Mouse (Mus musculus) kidney, embryonic 16.5 days (tissue): Measurements from ENCODE around the gene Ralgps1. TPM values are rescaled to one million over a fixed set of nuclear protein-coding genes. Genes with fewer than 3 reads are reported as not detected.
A peak's percentile ranks its signal among the peaks of the same experiment; 100 is the strongest.
"Not testable (repeated sequence)": the region's sequence is repeated elsewhere in the genome, so short reads cannot be mapped to it uniquely, and the experiment has no call there.

Experiments used
- ATAC-seq: fragments of 200-750 bp; cut with Nextera tagmentation; 2 replicates; pipeline ENCODE4 v1.8.0; 2017; ENCODE audit warnings: moderate TSS enrichment; ENCODE audit not compliant: low FRiP score, low TSS enrichment
- H3K27ac ChIP-seq: fragments of 300-500 bp; sonication (generic); 2 replicates; pipeline ENCODE4 v1.5.1; 2014; ENCODE audit warnings: low read length
- H3K27me3 ChIP-seq: fragments of 300-500 bp; sonication (generic); 2 replicates; pipeline ENCODE4 v1.6.1; 2014; ENCODE audit warnings: low read length, control low read depth, mixed read lengths; ENCODE audit not compliant: insufficient read depth
- H3K36me3 ChIP-seq: fragments of 300-500 bp; sonication (generic); 2 replicates; pipeline ENCODE4 v1.6.1; 2014; ENCODE audit warnings: low read length, control low read depth, mixed read lengths; ENCODE audit not compliant: insufficient read depth
- H3K4me1 ChIP-seq: fragments of 300-500 bp; sonication (generic); 2 replicates; pipeline ENCODE4 v1.6.1; 2014; ENCODE audit warnings: low read length, control low read depth, mixed read lengths; ENCODE audit not compliant: insufficient read depth
- H3K4me2 ChIP-seq: fragments of 300-500 bp; sonication (generic); replicated peaks from 2 replicates; pipeline ENCODE4 v1.6.1; 2014; ENCODE audit warnings: low read depth, low read length
- H3K4me3 ChIP-seq: fragments of 300-500 bp; sonication (generic); 2 replicates; pipeline ENCODE4 v1.5.1; 2014; ENCODE audit warnings: mild to moderate bottlenecking, low read length
- H3K9ac ChIP-seq: fragments of 300-500 bp; sonication (generic); replicated peaks from 2 replicates; pipeline ENCODE4 v1.6.1; 2014; ENCODE audit warnings: low read length
- H3K9me3 ChIP-seq: fragments of 300-500 bp; sonication (generic); 2 replicates; pipeline ENCODE4 v1.6.1; 2016; ENCODE audit warnings: low read length, control low read depth
- WGBS: fragments of 180-500 bp; shearing (Covaris S2); extraction: QIAGEN DNeasy Blood & Tissue Kit; methylation state at CpG from one replicate; pipeline ENCODE4 v1.1.7; 2014; 5-methylcytosine and 5-hydroxymethylcytosine counted together
- polyA plus RNA-seq: library from polyadenylated mRNA; unstranded; fragments of >200 nt; fragmentation: Nextera tagmentation; extraction: Ambion mirVana; gene quantifications from 2 replicates; pipeline ENCODE4 v1.2.1, GENCODE M21; 2015

The Ralgps1 gene
- polyA plus RNA-seq, 1 experiment from 2014 or later: 5.2 TPM

- Histone ChIP-seq H3K4me1 (peaks cover 16% of the 10 kb centered on the region; the same call in 1 of the 2 replicates), H3K27ac (peak overlapping the region; percentile 57), H3K4me3 (peak overlapping the region; percentile 77), H3K4me2 (peak overlapping the region; percentile 98), H3K36me3 (no peaks in the 10 kb centered on the region), H3K9me3 (no peaks in the 10 kb centered on the region), H3K9ac (peak overlapping the region; percentile 74), H3K27me3 (no peaks in the 10 kb centered on the region)
- peak; percentile 96 for ATAC-seq
- WGBS: under 1% methylated on average over 45 of the region's 55 CpGs
Measured at GRCm38 (mm10) chr2:33130526-33131483, 240.5 kb downstream of the Ralgps1 start.

DNA sequence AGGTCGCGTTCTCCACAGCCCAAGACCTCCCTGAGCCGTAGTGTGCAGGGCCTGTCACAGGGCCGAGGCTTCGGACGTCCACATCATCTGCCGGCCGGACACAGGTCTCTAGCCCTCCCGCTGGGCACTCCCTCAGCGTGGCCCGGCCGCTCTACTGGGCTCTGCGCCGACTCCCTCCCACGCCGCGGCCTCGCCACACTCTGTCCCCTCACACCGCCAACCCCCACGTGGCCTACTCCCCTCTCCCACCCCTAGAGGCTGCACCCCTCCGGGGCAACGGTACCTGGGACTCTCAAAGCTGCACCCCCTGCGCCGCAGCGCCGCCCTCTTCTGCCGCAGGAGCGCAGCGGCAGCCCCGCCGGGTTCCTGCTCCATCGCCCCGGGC is 241.2 kb downstream of the Ralgps1 start:
- no peaks in the 10 kb centered on the region for H3K9me3 ChIP-seq
- no peaks in the 10 kb centered on the region for H3K27me3 ChIP-seq
- peak; percentile 49 for ATAC-seq
- peak overlapping the region; percentile 77 for H3K4me3 ChIP-seq
- H3K36me3 ChIP-seq: no peaks in the 10 kb centered on the region
- peaks cover 16% of the 10 kb centered on the region; the same call in 1 of the 2 replicates for H3K4me1 ChIP-seq
- peak overlapping the region; percentile 74 for H3K9ac ChIP-seq
- WGBS: 0% methylated on average over 28 of the region's 33 CpGs
- 0 out of 2 replicates have a peak overlapping the region, but pooled peaks have one; percentile 33 for H3K27ac ChIP-seq
- peak overlapping the region; percentile 98 for H3K4me2 ChIP-seq

- ATAC-seq: no peak
- Histone ChIP-seq H3K4me1 (peaks cover 16% of the 10 kb centered on the region; the same call in 1 of the 2 replicates), H3K27ac (no peak overlapping the region), H3K9ac (peak overlapping the region; percentile 74), H3K36me3 (no peaks in the 10 kb centered on the region), H3K9me3 (no peaks in the 10 kb centered on the region), H3K4me2 (peak overlapping the region; percentile 98), H3K27me3 (no peaks in the 10 kb centered on the region), H3K4me3 (peak overlapping the region; percentile 77)
- 4% methylated on average over 10 of the region's 10 CpGs for WGBS
Measured at GRCm38 (mm10) chr2:33129696-33130095, 241.6 kb downstream of the Ralgps1 start.

DNA sequence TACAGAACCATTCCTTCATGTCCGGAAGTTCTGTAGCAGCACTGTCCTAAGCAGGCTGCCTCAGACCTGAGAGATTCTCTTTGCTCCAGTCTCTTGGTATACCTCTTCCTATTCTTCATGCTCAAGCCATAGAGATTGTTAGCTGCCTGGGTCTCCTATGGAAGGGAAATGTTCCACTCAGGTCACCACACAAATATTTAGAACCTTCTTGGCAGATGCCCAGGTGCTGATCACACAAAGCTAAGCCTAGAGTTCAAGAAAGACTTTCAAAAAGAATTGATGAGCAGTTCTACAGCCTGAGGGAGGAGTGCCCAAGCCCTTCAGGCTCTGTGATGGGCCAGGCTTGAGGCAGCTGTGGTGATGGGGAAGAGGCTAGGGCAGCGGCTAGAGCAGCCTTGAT is 242.3 kb downstream of the Ralgps1 start:
- Histone ChIP-seq H3K4me1 (peaks cover 16% of the 10 kb centered on the region; the same call in 1 of the 2 replicates), H3K9ac (no peak overlapping the region; the same call in 1 of the 2 replicates), H3K36me3 (no peaks in the 10 kb centered on the region), H3K4me2 (peak overlapping the region; percentile 98; the same call in 1 of the 2 replicates), H3K4me3 (no peak overlapping the region), H3K27me3 (no peaks in the 10 kb centered on the region), H3K9me3 (no peaks in the 10 kb centered on the region), H3K27ac (no peak overlapping the region)
- no peak for ATAC-seq
- WGBS: 80% methylated on average over 2 of the region's 2 CpGs

GRCm38 (mm10) chr2:33127271-33127670 is 244.0 kb downstream of the Ralgps1 start:
- Histone ChIP-seq H3K27ac (no peak overlapping the region), H3K36me3 (no peaks in the 10 kb centered on the region), H3K9me3 (no peaks in the 10 kb centered on the region), H3K4me2 (no peak overlapping the region), H3K4me3 (no peak overlapping the region), H3K9ac (no peak overlapping the region), H3K27me3 (no peaks in the 10 kb centered on the region), H3K4me1 (peaks cover 12% of the 10 kb centered on the region; the same call in 1 of the 2 replicates)
- WGBS: 58% methylated on average over 2 of the region's 2 CpGs
- no peak for ATAC-seq

DNA sequence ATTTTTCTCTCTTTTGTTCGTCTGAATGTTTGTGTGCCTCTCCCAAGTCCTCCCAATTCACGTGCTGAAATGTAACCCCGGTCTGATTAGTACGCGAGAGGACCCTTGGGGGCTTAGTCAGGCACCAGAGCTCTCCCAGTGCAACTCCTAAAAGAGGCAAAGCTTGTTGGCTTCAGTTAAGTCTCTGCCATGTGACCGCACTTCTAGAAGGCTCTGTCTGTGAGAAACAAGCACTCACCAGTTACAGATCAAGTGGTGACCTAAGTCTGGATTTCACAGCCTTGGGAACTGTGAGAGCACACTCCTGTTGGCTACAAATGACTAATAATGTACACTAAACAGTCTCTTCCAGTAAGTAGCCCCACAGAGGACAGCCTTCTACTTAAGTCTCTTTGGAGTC is 248.4 kb downstream of the Ralgps1 start:
- no peaks in the 10 kb centered on the region for H3K36me3 ChIP-seq
- no peak overlapping the region for H3K27ac ChIP-seq
- H3K9me3 ChIP-seq: no peaks in the 10 kb centered on the region
- H3K4me1 ChIP-seq: no peaks in the 10 kb centered on the region
- no peaks in the 10 kb centered on the region for H3K27me3 ChIP-seq
- H3K4me2 ChIP-seq: no peak overlapping the region
- H3K9ac ChIP-seq: no peak overlapping the region
- H3K4me3 ChIP-seq: no peak overlapping the region
- no peak for ATAC-seq
- 81% methylated on average over 6 of the region's 6 CpGs for WGBS

DNA sequence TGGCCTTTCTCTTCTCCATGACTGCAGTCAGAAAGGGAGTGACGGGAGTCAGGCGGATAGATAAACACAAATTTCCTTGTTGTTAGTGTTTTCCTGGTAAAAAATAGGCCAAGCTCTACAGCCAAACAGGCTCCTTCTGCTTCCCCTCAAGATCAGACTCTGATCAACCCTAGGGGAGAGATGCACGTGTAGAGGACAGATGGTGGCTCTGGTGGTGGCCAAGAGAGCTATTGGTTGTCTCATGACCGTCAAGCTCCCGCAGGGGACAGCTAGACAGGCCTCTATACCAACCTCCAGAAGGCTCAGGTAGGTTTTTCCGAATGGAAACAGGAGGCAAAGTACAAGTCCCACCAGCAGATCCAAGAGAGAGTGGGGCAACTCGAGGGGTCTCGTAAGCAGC is 270.8 kb downstream of the Ralgps1 start:
- Histone ChIP-seq H3K27ac (no peak overlapping the region), H3K9ac (no peak overlapping the region), H3K9me3 (no peaks in the 10 kb centered on the region), H3K4me2 (no peak overlapping the region), H3K27me3 (no peaks in the 10 kb centered on the region), H3K36me3 (no peaks in the 10 kb centered on the region), H3K4me3 (no peak overlapping the region), H3K4me1 (no peaks in the 10 kb centered on the region)
- 86% methylated on average over 8 of the region's 8 CpGs for WGBS
- no peak for ATAC-seq

DNA sequence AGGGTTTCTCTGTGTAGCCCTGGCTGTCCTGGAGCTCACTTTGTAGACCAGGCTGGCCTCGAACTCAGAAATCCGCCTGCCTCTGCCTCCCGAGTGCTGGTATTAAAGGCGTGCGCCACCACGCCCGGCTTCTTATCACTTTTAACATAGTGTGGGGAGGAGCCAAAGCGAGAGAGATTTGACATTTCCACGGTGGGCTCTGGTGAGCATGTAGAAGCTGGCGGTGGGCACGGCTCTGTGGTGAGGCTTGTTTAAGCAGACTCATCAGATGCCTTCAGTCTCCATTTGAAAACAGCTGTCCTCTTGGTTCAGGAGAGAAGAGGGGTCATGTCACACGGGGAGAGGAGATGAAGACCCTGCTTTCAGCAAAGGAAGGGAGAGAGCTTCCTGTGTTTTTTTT is 274.0 kb downstream of the Ralgps1 start:
- not testable (repeated sequence) for H3K9ac ChIP-seq, H3K36me3 ChIP-seq, H3K27ac ChIP-seq, H3K4me3 ChIP-seq, H3K9me3 ChIP-seq, ATAC-seq, H3K27me3 ChIP-seq, H3K4me1 ChIP-seq, H3K4me2 ChIP-seq
- WGBS: 91% methylated on average over 11 of the region's 12 CpGs

DNA sequence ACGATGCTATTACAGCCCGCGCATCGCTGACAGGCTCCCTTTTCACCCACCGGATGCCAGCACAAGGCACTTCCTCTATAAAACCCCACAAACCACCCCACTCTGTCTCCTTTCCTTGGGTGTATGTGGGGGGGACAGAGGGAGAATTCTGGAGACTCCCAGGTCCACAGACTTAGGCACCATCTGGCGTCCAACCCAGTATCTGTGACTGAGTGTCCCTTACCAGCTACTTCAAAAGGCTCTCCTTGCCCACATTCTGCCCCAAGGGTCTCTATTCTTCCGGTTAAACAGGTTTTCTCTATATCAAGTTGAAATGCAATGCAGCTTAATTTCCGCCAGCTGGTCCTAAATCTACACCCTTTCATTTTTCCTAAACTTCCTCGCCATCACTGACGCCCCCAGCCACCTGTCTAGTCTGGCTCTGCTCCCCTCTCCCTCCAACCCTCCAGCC is 276.0 kb downstream of the Ralgps1 start:
- H3K9ac ChIP-seq: no peak overlapping the region
- no peak overlapping the region for H3K27ac ChIP-seq
- H3K36me3 ChIP-seq: no peaks in the 10 kb centered on the region
- no peaks in the 10 kb centered on the region for H3K27me3 ChIP-seq
- no peaks in the 10 kb centered on the region for H3K9me3 ChIP-seq
- no peak overlapping the region for H3K4me3 ChIP-seq
- ATAC-seq: no peak
- no peak overlapping the region for H3K4me2 ChIP-seq
- 54% methylated on average over 10 of the region's 10 CpGs for WGBS
- 0 out of 2 replicates have a peak, but pooled peaks cover 5% of the 10 kb centered on the region for H3K4me1 ChIP-seq
